Mouse (Mus musculus) forebrain, embryonic 11.5 days (tissue): ENCODE measurements around the gene Pola1. TPM values are rescaled to one million over a fixed set of nuclear protein-coding genes. Genes with fewer than 3 reads are reported as not detected.

ENCODE experiments used
- ATAC-seq: fragments of 200-750 bp; cut with Nextera tagmentation; replicated peaks from 2 replicates; pipeline ENCODE4 v1.8.0; 2017; ENCODE audit warnings: moderate TSS enrichment; ENCODE audit not compliant: low FRiP score
- DNase-seq: peaks from one replicate; pipeline ENCODE4 v3.0.0-alpha.2; 2017; ENCODE audit warnings: low spot score
- H3K27ac ChIP-seq: fragments of 300-500 bp; sonication (generic); 2 replicates; pipeline ENCODE4 v1.5.1; 2014; ENCODE audit warnings: low read depth, low read length
- H3K27me3 ChIP-seq: fragments of 300-500 bp; sonication (generic); 2 replicates; pipeline ENCODE4 v1.6.1; 2014; ENCODE audit warnings: mild to moderate bottlenecking, low read length, mixed read lengths; ENCODE audit not compliant: control insufficient read depth, insufficient read depth
- H3K36me3 ChIP-seq: fragments of 300-500 bp; sonication (generic); 2 replicates; pipeline ENCODE4 v1.6.1; 2014; ENCODE audit warnings: mild to moderate bottlenecking, low read length, moderate library complexity, mixed read lengths; ENCODE audit not compliant: control insufficient read depth, insufficient read depth
- H3K4me1 ChIP-seq: fragments of 300-500 bp; sonication (generic); replicated peaks from 2 replicates; pipeline ENCODE4 v1.6.1; 2014; ENCODE audit warnings: low read length, mixed read lengths; ENCODE audit not compliant: control insufficient read depth, insufficient read depth
- H3K4me2 ChIP-seq: fragments of 300-500 bp; sonication (generic); 2 replicates; pipeline ENCODE4 v1.6.1; 2014; ENCODE audit warnings: low read depth, mild to moderate bottlenecking, low read length, moderate library complexity, mixed read lengths; ENCODE audit not compliant: severe bottlenecking
- H3K4me3 ChIP-seq: fragments of 300-500 bp; sonication (generic); 2 replicates; pipeline ENCODE4 v1.5.1; 2014; ENCODE audit warnings: low read depth, low read length
- H3K9ac ChIP-seq: fragments of 300-500 bp; sonication (generic); 2 replicates; pipeline ENCODE4 v1.6.1; 2014; ENCODE audit warnings: low read length
- H3K9me3 ChIP-seq: fragments of 300-500 bp; sonication (generic); 2 replicates; pipeline ENCODE4 v1.6.1; 2016; ENCODE audit warnings: low read length, mixed read lengths; ENCODE audit not compliant: control insufficient read depth
- WGBS: fragments of 180-500 bp; shearing (Covaris S2); extraction: QIAGEN DNeasy Blood & Tissue Kit; methylation state at CpG from one replicate; pipeline ENCODE4 v1.1.7; 2014; 5-methylcytosine and 5-hydroxymethylcytosine counted together
- polyA plus RNA-seq: library from polyadenylated mRNA; unstranded; fragments of >200 nt; fragmentation: Nextera tagmentation; extraction: Ambion mirVana; gene quantifications from 2 replicates; pipeline ENCODE4 v1.2.1, GENCODE M21; 2014

Gene Pola1
- polyA plus RNA-seq = 23.6 and 28.4 TPM in 2 replicates

DNA sequence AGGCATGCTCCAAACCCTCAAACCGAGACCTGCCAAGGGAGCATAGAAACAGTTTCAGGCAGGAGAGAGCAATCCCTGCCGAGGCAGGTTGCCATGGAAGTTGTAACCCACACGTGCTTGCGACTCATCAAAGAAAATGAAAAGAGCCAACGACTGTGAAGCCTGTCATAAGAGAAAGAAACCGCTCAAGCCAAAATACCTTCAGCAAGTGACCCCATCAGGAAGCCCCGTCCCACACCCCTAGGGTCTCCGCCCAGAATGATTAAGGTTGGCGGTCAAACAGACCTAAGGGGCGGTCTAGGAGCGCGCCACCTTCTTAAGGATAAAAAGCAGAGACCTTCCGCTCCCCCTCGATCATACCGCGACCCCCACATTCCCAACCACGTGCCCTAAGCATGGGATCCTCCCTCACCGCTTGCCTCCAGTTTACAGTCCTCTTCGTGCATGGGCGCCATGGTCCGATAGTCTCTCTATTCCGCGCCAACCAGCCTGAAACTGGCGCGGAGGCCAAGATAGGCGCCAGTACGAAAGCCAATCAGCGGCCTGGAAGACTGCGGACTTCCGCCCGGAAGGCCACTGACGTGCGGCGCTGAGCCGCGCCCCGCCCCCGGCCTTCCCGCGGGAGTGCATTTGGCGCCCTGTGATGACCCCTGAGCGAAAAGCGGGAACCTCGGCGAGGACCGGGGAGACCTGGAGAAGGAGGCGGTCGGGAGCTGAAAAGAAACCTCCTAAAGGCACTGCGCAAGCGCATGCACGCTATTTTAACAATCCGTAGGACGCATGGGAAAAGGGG lies at the start of gene Pola1:
Gene Pola1 (minus strand): TSS at position 499 of the 793 bp plus-strand sequence.
- H3K9ac ChIP-seq = peak within 1 kb of the TSS; percentile 65
- no peaks in the 10 kb centered on the region for H3K36me3 ChIP-seq
- ATAC-seq (peak; percentile 99), DNase-seq (peak; percentile 90)
- WGBS = 18% methylated on average over 53 of the region's 53 CpGs
- H3K27me3 ChIP-seq = no peaks in the 10 kb centered on the region
- H3K4me3 ChIP-seq = peak within 1 kb of the TSS; percentile 50
- no peaks in the 10 kb centered on the region for H3K9me3 ChIP-seq
- H3K4me2 ChIP-seq = peak within 1 kb of the TSS; percentile 46
- peak within 1 kb of the TSS; percentile 50; the same call in 1 of the 2 replicates for H3K27ac ChIP-seq
- no peaks in the 10 kb centered on the region for H3K4me1 ChIP-seq

DNA sequence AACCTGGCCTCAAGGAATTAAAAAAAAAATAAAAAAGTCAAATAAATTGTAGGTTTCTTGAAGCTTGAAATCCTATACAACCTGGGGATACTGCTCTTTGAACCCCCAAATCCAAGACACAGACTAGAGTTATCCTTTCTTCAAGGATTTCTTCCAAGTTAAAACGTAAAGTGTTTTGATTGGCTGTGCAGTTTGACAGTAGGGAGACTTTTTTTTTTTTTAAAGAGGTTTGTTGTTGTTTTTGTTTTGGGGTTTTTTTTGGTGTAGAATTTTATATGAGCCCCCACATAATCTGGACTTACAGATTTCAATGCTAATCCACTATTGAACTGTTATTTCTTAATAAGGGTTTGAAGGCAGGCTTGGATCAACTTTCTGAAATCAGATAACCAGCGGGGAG lies 44.3 kb upstream of the Pola1 start:
- Histone ChIP-seq H3K4me3 (no peak overlapping the region), H3K4me1 (no peaks in the 10 kb centered on the region), H3K36me3 (no peaks in the 10 kb centered on the region), H3K9ac (no peak overlapping the region), H3K27ac (no peak overlapping the region), H3K4me2 (peak overlapping the region; percentile 41; the same call in 1 of the 2 replicates), H3K27me3 (no peaks in the 10 kb centered on the region), H3K9me3 (no peaks in the 10 kb centered on the region)
- ATAC-seq = no peak
- no peak for DNase-seq
- 65% methylated on average over 2 of the region's 2 CpGs for WGBS

DNA sequence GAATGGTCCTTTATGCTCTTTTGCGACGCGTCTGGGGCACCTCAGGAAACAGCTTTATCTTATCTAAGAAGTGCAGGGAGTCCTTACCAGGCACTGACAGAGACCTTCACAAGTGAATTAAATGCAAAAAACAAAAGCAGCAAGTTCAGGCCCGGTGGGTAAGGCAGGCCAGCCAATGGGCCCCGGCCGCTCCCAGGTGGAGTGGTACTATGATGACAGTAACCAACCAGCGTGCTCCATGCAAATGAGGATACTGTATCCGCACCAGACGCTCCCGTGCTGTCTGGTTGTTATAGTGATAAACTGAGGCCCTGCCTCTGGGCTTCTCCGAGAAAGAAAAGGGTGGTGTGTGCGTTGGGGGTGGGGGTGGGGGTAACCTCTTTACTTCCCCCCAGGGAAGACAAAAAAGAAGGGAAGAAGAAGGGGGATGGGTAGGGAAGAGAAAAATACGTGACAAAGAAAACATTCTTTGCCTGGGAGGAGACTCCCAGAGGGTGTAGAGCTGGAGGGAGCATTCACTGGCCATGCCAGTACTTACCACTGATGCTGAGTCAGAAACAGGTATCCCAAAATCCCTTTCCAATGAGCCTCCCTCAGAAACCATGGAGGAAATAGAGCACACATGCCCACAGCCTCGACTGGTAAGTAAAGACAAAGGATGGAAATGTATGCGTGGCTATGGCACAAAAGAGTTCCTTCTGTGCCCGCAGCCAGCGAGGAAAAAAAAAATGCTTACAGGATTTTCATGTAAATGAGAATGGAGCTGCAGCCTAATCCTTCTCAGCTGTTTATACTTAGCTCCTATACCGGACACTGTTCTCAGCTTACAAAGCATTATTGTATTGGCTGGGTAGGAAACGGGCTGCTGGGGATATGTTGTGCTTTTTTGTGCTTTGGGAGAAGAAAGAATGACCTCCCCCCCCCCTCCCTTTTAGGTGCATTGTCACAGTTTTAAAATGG lies 43.2 kb upstream of the Pola1 start:
- Histone ChIP-seq H3K36me3 (no peaks in the 10 kb centered on the region), H3K9me3 (no peaks in the 10 kb centered on the region), H3K4me2 (peak overlapping the region; percentile 41), H3K27ac (peak overlapping the region; percentile 60), H3K4me3 (peak overlapping the region; percentile 25), H3K4me1 (no peaks in the 10 kb centered on the region), H3K27me3 (no peaks in the 10 kb centered on the region), H3K9ac (peak overlapping the region; percentile 10)
- WGBS = 17% methylated on average over 19 of the region's 19 CpGs
- DNase-seq (peak; percentile 73), ATAC-seq (peak; percentile 97)

DNA sequence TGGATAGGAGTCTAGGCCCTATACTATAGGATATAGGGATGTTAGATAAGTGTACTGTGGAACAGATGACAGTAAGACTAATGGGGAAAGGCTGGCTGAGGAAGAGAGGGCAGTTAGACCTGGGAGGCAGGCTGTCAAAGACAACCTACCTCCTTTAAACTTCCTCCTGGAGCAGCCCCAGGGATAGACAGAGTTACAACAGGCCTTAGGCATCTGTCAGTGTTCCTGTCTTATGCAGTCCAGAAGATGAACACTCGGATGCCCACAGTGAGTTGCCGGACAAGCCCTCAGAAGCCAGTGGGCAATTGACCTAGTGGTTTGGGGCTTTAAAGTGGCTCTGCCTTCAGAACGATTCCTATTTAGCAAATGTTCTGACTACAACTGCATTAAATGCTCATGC lies 42.5 kb upstream of the Pola1 start:
- Histone ChIP-seq H3K4me2 (peak overlapping the region; percentile 41; the same call in 1 of the 2 replicates), H3K36me3 (no peaks in the 10 kb centered on the region), H3K9ac (peak overlapping the region; percentile 10; the same call in 1 of the 2 replicates), H3K27ac (peak overlapping the region; percentile 50), H3K4me1 (no peaks in the 10 kb centered on the region), H3K4me3 (no peak overlapping the region), H3K9me3 (no peaks in the 10 kb centered on the region), H3K27me3 (no peaks in the 10 kb centered on the region)
- no peak for DNase-seq
- 0 out of 2 replicates have a peak, but pooled peaks have one; percentile 13 for ATAC-seq
- 48% methylated on average over 3 of the region's 3 CpGs for WGBS

DNA sequence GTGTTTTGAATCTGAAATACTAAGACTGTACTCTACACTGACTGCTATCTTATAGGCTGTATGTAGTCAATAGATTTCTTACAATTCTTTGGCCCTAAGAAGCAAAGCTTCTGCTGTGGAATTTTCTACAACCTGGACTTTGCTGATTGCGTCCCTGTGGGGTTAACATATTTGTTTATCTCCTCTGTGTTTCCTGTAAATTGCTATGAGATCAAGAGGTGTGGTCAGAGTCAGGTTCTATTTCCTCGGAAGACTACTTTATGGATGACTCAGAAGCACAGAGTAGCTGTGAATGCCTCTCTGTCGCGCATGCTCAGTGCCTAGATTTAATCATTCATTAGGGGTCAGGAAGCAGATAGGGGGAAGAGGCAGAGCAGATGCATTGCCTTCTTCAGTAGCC lies 32.8 kb upstream of the Pola1 start:
- H3K4me1 ChIP-seq = no peaks in the 10 kb centered on the region
- H3K27ac ChIP-seq = no peak overlapping the region
- H3K9me3 ChIP-seq = no peaks in the 10 kb centered on the region
- no peaks in the 10 kb centered on the region for H3K36me3 ChIP-seq
- no peak overlapping the region for H3K4me2 ChIP-seq
- no peak overlapping the region for H3K9ac ChIP-seq
- no peak overlapping the region for H3K4me3 ChIP-seq
- ATAC-seq (no peak), DNase-seq (no peak)
- no peaks in the 10 kb centered on the region for H3K27me3 ChIP-seq
- WGBS = 82% methylated on average over 4 of the region's 4 CpGs

DNA sequence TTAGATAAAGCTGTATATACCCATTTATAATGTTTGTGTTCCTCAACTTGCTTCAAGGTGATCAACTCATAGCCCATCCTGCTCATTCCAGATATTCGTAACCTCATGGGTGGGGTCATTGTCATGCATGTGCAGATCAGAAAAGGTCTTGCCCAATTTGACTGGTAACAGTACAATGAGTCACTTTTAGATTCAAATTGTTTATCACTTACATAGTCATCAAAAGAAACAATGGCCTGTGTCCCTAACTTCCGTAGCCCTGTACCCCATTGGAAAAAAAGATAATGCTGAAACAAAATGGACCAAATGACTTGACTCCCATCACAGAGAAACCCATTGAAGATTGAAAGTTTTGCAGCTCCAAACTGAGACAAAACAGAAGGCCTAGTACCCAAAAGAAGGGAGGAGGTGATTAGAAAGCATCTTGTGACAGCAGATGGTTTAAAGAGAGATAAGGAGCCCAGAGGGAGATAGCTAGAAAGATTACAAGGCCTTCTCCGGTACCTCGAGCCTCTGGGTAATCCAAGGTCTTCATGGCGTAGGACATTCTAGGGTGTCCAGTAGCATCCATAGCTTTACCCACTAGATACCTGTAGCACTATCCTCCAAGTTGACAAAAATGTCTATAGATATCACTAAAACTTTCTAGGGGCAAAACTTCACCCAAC lies 32.1 kb upstream of the Pola1 start:
- H3K4me3 ChIP-seq = no peak overlapping the region
- H3K9me3 ChIP-seq = no peaks in the 10 kb centered on the region
- ATAC-seq (no peak), DNase-seq (no peak)
- H3K4me1 ChIP-seq = no peaks in the 10 kb centered on the region
- no peaks in the 10 kb centered on the region for H3K27me3 ChIP-seq
- H3K36me3 ChIP-seq = no peaks in the 10 kb centered on the region
- no peak overlapping the region for H3K27ac ChIP-seq
- 94% methylated on average over 5 of the region's 5 CpGs for WGBS
- no peak overlapping the region for H3K9ac ChIP-seq
- no peak overlapping the region for H3K4me2 ChIP-seq

DNA sequence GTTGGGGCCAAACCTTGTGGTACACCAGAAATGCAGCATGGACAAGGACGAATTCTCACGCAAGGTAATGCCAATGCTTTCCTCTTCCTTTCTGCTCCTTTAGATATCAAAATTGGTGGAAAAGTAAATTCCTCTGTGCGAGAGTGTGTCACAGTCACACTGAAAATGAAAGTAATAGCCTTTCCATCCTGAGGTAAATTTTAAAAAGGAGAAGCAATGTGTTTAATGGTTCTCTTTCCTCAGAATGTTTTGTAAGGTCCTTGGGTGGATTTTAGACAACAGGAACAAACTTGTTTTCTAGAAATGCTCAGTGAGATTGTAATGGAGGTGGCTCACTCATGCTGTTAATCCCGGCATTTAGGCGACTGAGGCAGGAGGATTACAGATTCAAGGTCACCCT lies 23.2 kb upstream of the Pola1 start:
- H3K9ac ChIP-seq = no peak overlapping the region
- H3K4me2 ChIP-seq = no peak overlapping the region
- H3K27me3 ChIP-seq = no peaks in the 10 kb centered on the region
- no peak for DNase-seq
- no peak for ATAC-seq
- whole genome bisulfite sequencing = 86% methylated on average over 5 of the region's 5 CpGs
- H3K27ac ChIP-seq = no peak overlapping the region
- H3K4me1 ChIP-seq = no peaks in the 10 kb centered on the region
- no peak overlapping the region for H3K4me3 ChIP-seq
- H3K9me3 ChIP-seq = no peaks in the 10 kb centered on the region
- H3K36me3 ChIP-seq = no peaks in the 10 kb centered on the region
